In genomic region chr11:57805047-57805446, GRCm38 (mm10) we compare ENCODE assay signal across 30 mouse cellular contexts. TPM values are rescaled to one million over a fixed set of nuclear protein-coding genes. Genes with fewer than 3 reads are reported as not detected.
DNase-seq lines count a peak whose midpoint lies in the region; ATAC-seq and TF ChIP-seq lines count a peak whose summit lies in the region.
"Had no signal": no experiment of that assay in that cellular context is flagged by ENCODE, and none has a peak within 500 bp of the region (broad histone marks: within the 10 kb centered on the region; RNA-seq: fewer than 3 reads in every experiment).

No protein-coding gene starts in this region.

- peak; percentile 60 to 68; a peak in 3 of 4 replicates for TF ChIP-seq EP300 in MEL (IDR thresholded peaks at IDR 0.05; ENCODE audit: low read depth in 1 of 2, low read length in 2 of 2)

- peaks cover 0 to 20% of the 10 kb centered on the region in 2 experiments; a peak in 3 of 4 replicates for H3K36me3 ChIP-seq in MEL (ENCODE audit: control insufficient read depth in 1 of 2, insufficient read depth in 2 of 2, low read length in 2 of 2)
- peaks cover 34% of the 10 kb centered on the region for H3K36me3 ChIP-seq in forebrain, embryonic 12.5 days (replicated peaks)

- WGBS in forebrain, embryonic 12.5 days = 80% methylated on average over 3 of the region's 3 CpGs

- ATAC-seq in monocyte, adult 5-6 weeks (replicated peaks; ENCODE audit: insufficient number of reproducible peaks, low FRiP score, low TSS enrichment, poor library complexity, severe bottlenecking) = no peak
- ATAC-seq in forebrain, embryonic 12.5 days (ENCODE audit: low FRiP score) = no peak
- ATAC-seq: forebrain, embryonic 15.5 days; hindbrain, embryonic 16.5 days; intestine, postnatal 0 days; Patski had no signal

- peaks cover 4 to 22% of the 10 kb centered on the region in 2 experiments for H3K4me1 ChIP-seq in MEL (ENCODE audit: control insufficient read depth in 1 of 2, insufficient read depth in 2 of 2, low read length in 2 of 2)
- H3K4me1 ChIP-seq in forebrain, embryonic 12.5 days = peaks cover 31% of the 10 kb centered on the region

- no peaks in the 10 kb centered on the region for H3K9me3 ChIP-seq in MEL (replicated peaks; ENCODE audit: insufficient read depth, low read length)
- H3K9me3 ChIP-seq in forebrain, embryonic 12.5 days = no peaks in the 10 kb centered on the region
- H3K9me3 ChIP-seq: embryonic facial prominence, embryonic 12.5 days; embryonic facial prominence, embryonic 15.5 days; forebrain, embryonic 15.5 days; heart, embryonic 10.5 days; heart, embryonic 13.5 days; hindbrain, embryonic 13.5 days had no signal

- no peak overlapping the region for H3K4me3 ChIP-seq in MEL (ENCODE audit: control insufficient read depth in 1 of 2, insufficient read depth in 1 of 2, low read depth in 2 of 2, low read length in 2 of 2)
- no peak overlapping the region for H3K4me3 ChIP-seq in forebrain, embryonic 12.5 days (replicated peaks)
- H3K4me3 ChIP-seq: embryonic facial prominence, embryonic 12.5 days; embryonic facial prominence, embryonic 15.5 days; forebrain, embryonic 15.5 days; heart, adult 2 months; heart, embryonic 10.5 days; heart, embryonic 13.5 days; hindbrain, embryonic 13.5 days had no signal

- no peak overlapping the region for H3K9ac ChIP-seq in MEL (ENCODE audit: control insufficient read depth, low read depth, low read length, poor library complexity, severe bottlenecking)
- H3K9ac ChIP-seq in forebrain, embryonic 12.5 days = no peak overlapping the region
- H3K9ac ChIP-seq: embryonic facial prominence, embryonic 12.5 days; embryonic facial prominence, embryonic 15.5 days; forebrain, embryonic 15.5 days; heart, embryonic 13.5 days; hindbrain, embryonic 13.5 days had no signal

- TF ChIP-seq CTCF in MEL (IDR thresholded peaks at IDR 0.05 in 2 of 3, conservative IDR thresholded peaks at IDR 0.05 in 1 of 3; ENCODE audit: control insufficient read depth in 1 of 3, insufficient read depth in 1 of 3, low read depth in 2 of 3, low read length in 3 of 3, poor library complexity in 1 of 3, severe bottlenecking in 1 of 3) = no peak

- peak; percentile 46 for DNase-seq in CD4-positive, CD25-positive, alpha-beta regulatory T cell, adult 2 months (ENCODE audit: low read depth, low spot score)
- DNase-seq in MEL (ENCODE audit: low read depth, low spot score) = peak; percentile 78
- DNase-seq in induced T-regulatory cell, adult 2 months (ENCODE audit: low read depth) = peak; percentile 71
- DNase-seq in thymus, postnatal 10 days (ENCODE audit: low spot score in 2 of 2) = no peak
- DNase-seq: adrenal gland, postnatal 10 days; adrenal gland, postnatal 36 days; cerebellum, adult 18-20 months; cerebellum, adult 9-10 months; cerebellum, postnatal 14 days; gastrocnemius, postnatal 10 days; gastrocnemius, postnatal 36 days; heart, adult 2 months; kidney, adult 2 months had no signal

- H3K4me2 ChIP-seq in forebrain, embryonic 12.5 days = no peak overlapping the region
- H3K4me2 ChIP-seq: embryonic facial prominence, embryonic 12.5 days; embryonic facial prominence, embryonic 15.5 days; forebrain, embryonic 15.5 days; heart, embryonic 13.5 days; hindbrain, embryonic 13.5 days had no signal

- TF ChIP-seq POLR2A in MEL (IDR thresholded peaks at IDR 0.05; ENCODE audit: control insufficient read depth in 1 of 2, insufficient read depth in 1 of 2, low read depth in 1 of 2, low read length in 2 of 2, poor library complexity in 1 of 2) = no peak

- no peak for TF ChIP-seq RAD21 in MEL (IDR thresholded peaks at IDR 0.05; ENCODE audit: low read depth, low read length)

- H3K27me3 ChIP-seq in MEL (ENCODE audit: control insufficient read depth in 1 of 2, insufficient read depth in 2 of 2, low read length in 2 of 2) = no peaks in the 10 kb centered on the region
- no peaks in the 10 kb centered on the region for H3K27me3 ChIP-seq in forebrain, embryonic 12.5 days
- H3K27me3 ChIP-seq: embryonic facial prominence, embryonic 12.5 days; embryonic facial prominence, embryonic 15.5 days; forebrain, embryonic 15.5 days; heart, embryonic 13.5 days; hindbrain, embryonic 13.5 days; Patski had no signal

- peaks cover 26% of the 10 kb centered on the region for H3K79me2 ChIP-seq in MEL (ENCODE audit: control insufficient read depth, insufficient read depth, low read length, poor library complexity)

- peak overlapping the region; percentile 29; the same call in 1 of the 2 replicates for H3K27ac ChIP-seq in MEL (ENCODE audit: control insufficient read depth, low read depth, low read length)
- no peak overlapping the region for H3K27ac ChIP-seq in forebrain, embryonic 12.5 days
- H3K27ac ChIP-seq: embryonic facial prominence, embryonic 12.5 days; embryonic facial prominence, embryonic 15.5 days; forebrain, embryonic 15.5 days; heart, adult 2 months; heart, embryonic 10.5 days; heart, embryonic 13.5 days; hindbrain, embryonic 13.5 days had no signal

TF ChIP-seq in MEL, 35 proteins besides CTCF, POLR2A, EP300 and RAD21:
- TF ChIP-seq MYC (IDR thresholded peaks at IDR 0.05; ENCODE audit: low read depth, low read length) (no peak), MAX (IDR thresholded peaks at IDR 0.05; ENCODE audit: low read length) (no peak), MXI1 (IDR thresholded peaks at IDR 0.05; ENCODE audit: low read depth, low read length) (no peak), USF2 (IDR thresholded peaks at IDR 0.05; ENCODE audit: borderline replicate concordance in 1 of 2, insufficient read depth in 1 of 2, low read depth in 1 of 2, low read length in 2 of 2) (no peak), SIN3A (IDR thresholded peaks at IDR 0.05; ENCODE audit: low read length) (peak; percentile 40; the same call in 1 of the 2 replicates), ZNF384 (IDR thresholded peaks at IDR 0.05; ENCODE audit: low read depth, low read length) (peak; percentile 85), UBTF (IDR thresholded peaks at IDR 0.05; ENCODE audit: borderline replicate concordance, insufficient read depth, low read depth, low read length) (no peak), NRF1 (IDR thresholded peaks at IDR 0.05; ENCODE audit: insufficient read depth, low read depth, low read length, poor library complexity, severe bottlenecking) (no peak), GATA1 (IDR thresholded peaks at IDR 0.05; ENCODE audit: low read depth, low read length) (peak; percentile 75), ETS1 (IDR thresholded peaks at IDR 0.05; ENCODE audit: low read depth, low read length) (peak; percentile 69), TBP (IDR thresholded peaks at IDR 0.05; ENCODE audit: low read depth, low read length) (no peak)
TF ChIP-seq in MEL: peak in this region for 4.

RNA-seq across cellular contexts. Expression of gene Sap30l, which starts 3.6 kb away (rescaled TPM):
- total RNA-seq in MEL (2012; rRNA removed) = 40.2 and 40.6 TPM in 2 replicates
- polyA plus RNA-seq in MEL (2012; ENCODE audit: insufficient read depth in 1 of 2, insufficient read length in 2 of 2, low read depth in 1 of 2, low replicate concordance in 2 of 2, missing spikeins in 1 of 2) = 10 to 100 TPM in 1 of 2 experiments, not detected in 1; 52.5 TPM
- 24.3 to 39.7 TPM (median 38.7 TPM) in 3 replicates for total RNA-seq in monocyte, adult 5-6 weeks (2017)
- polyA plus RNA-seq in forebrain, embryonic 12.5 days (2016; fragmentation: Nextera tagmentation; extraction: Ambion mirVana) = 12.5 and 15.0 TPM in 2 replicates

RNA-seq across cellular contexts. Expression of gene Hand1, which starts 27.6 kb away (rescaled TPM):
- total RNA-seq in MEL (2012; rRNA removed) = not detected in 2 replicates
- polyA plus RNA-seq in MEL (2012; ENCODE audit: insufficient read depth in 1 of 2, insufficient read length in 2 of 2, low read depth in 1 of 2, low replicate concordance in 2 of 2, missing spikeins in 1 of 2) = not detected
- not detected in 3 replicates for total RNA-seq in monocyte, adult 5-6 weeks (2017)
- polyA plus RNA-seq in forebrain, embryonic 12.5 days (2016; fragmentation: Nextera tagmentation; extraction: Ambion mirVana) = not detected in 2 replicates
- total RNA-seq: common myeloid progenitor, adult 5-6 weeks; gastrocnemius, adult 18-20 months; gastrocnemius, postnatal 10 days; gastrocnemius, postnatal 36 days; granulocyte monocyte progenitor cell, adult 5-6 weeks; heart, adult 2 months; heart, postnatal 25 days; hematopoietic stem cell, adult 5-6 weeks had no signal
- polyA plus RNA-seq: forebrain, embryonic 11.5 days; forebrain, embryonic 15.5 days; heart, adult 2 months; hindbrain, embryonic 13.5 days; hindbrain, embryonic 16.5 days; Patski had no signal

Comparison
In these comparisons a context has a peak if more than half of its experiments do, and no peak if none do; other contexts are left out.
1. DNase-seq: peak in CD4-positive, CD25-positive, alpha-beta regulatory T cell, adult 2 months (single experiment), MEL (single experiment) and induced T-regulatory cell, adult 2 months (single experiment); none in thymus, postnatal 10 days (0 of 2).